ENCODE assay signal across 9 mouse cellular contexts in genomic region chr2:18195691-18196396, GRCm38 (mm10).
DNase-seq lines count a peak whose midpoint lies in the region; ATAC-seq and TF ChIP-seq lines count a peak whose summit lies in the region.
"Had no signal": no experiment of that assay in that cellular context is flagged by ENCODE, and none has a peak within 500 bp of the region (broad histone marks: within the 10 kb centered on the region; RNA-seq: fewer than 3 reads in every experiment).

No protein-coding gene starts in this region.

- WGBS in lung, embryonic 15.5 days: 36% methylated on average over 3 of the region's 3 CpGs

- no peak overlapping the region for H3K4me3 ChIP-seq in MEL (ENCODE audit: control insufficient read depth in 1 of 2, insufficient read depth in 1 of 2, low read depth in 2 of 2, low read length in 2 of 2)
- H3K4me3 ChIP-seq in lung, embryonic 15.5 days: no peak overlapping the region
- H3K4me3 ChIP-seq: erythroblast, embryonic 14.5 days had no signal

- no peak for TF ChIP-seq RAD21 in MEL (IDR thresholded peaks at IDR 0.05; ENCODE audit: low read depth, low read length)

- TF ChIP-seq CTCF in MEL (IDR thresholded peaks at IDR 0.05 in 2 of 3, conservative IDR thresholded peaks at IDR 0.05 in 1 of 3; ENCODE audit: control insufficient read depth in 1 of 3, insufficient read depth in 1 of 3, low read depth in 2 of 3, low read length in 3 of 3, poor library complexity in 1 of 3, severe bottlenecking in 1 of 3): no peak

- no peak overlapping the region for H3K27ac ChIP-seq in MEL (ENCODE audit: control insufficient read depth, low read depth, low read length)
- H3K27ac ChIP-seq in lung, embryonic 15.5 days: peak overlapping the region; percentile 65

- TF ChIP-seq EP300 in MEL (IDR thresholded peaks at IDR 0.05; ENCODE audit: low read depth in 1 of 2, low read length in 2 of 2): no peak

- H3K4me1 ChIP-seq in MEL (ENCODE audit: control insufficient read depth in 1 of 2, insufficient read depth in 2 of 2, low read length in 2 of 2): peaks cover 0 to 7% of the 10 kb centered on the region in 2 experiments; a peak in 2 of 4 replicates
- peaks cover 8% of the 10 kb centered on the region for H3K4me1 ChIP-seq in lung, embryonic 15.5 days

- peak; percentile 18 for DNase-seq in gastrocnemius, postnatal 25 days
- DNase-seq in gastrocnemius, postnatal 14 days: no peak
- peak; percentile 90 for DNase-seq in MEL (ENCODE audit: low read depth, low spot score)
- no peak for DNase-seq in spleen, postnatal 36 days (ENCODE audit: low spot score in 2 of 2)
- no peak for DNase-seq in cerebellum, adult 9-11 months
- DNase-seq in urinary bladder, postnatal 10 days (ENCODE audit: low spot score): no peak

- H3K9me3 ChIP-seq in MEL (replicated peaks; ENCODE audit: insufficient read depth, low read length): no peaks in the 10 kb centered on the region
- no peaks in the 10 kb centered on the region for H3K9me3 ChIP-seq in lung, embryonic 15.5 days

- no peak overlapping the region for H3K4me2 ChIP-seq in lung, embryonic 15.5 days

- no peak; a peak in 1 of 4 replicates for TF ChIP-seq POLR2A in MEL (IDR thresholded peaks at IDR 0.05; ENCODE audit: control insufficient read depth in 1 of 2, insufficient read depth in 1 of 2, low read depth in 1 of 2, low read length in 2 of 2, poor library complexity in 1 of 2)

- H3K9ac ChIP-seq in MEL (ENCODE audit: control insufficient read depth, low read depth, low read length, poor library complexity, severe bottlenecking): no peak overlapping the region
- no peak overlapping the region for H3K9ac ChIP-seq in lung, embryonic 15.5 days

- no peaks in the 10 kb centered on the region for H3K27me3 ChIP-seq in MEL (ENCODE audit: control insufficient read depth in 1 of 2, insufficient read depth in 2 of 2, low read length in 2 of 2)
- H3K27me3 ChIP-seq in lung, embryonic 15.5 days: no peaks in the 10 kb centered on the region

- peak; percentile 42 to 64; a peak in 3 of 4 replicates for ATAC-seq in hematopoietic stem cell, adult 5-6 weeks (replicated peaks in 1 of 2; ENCODE audit: insufficient read depth in 1 of 2, low FRiP score in 2 of 2, low TSS enrichment in 1 of 2, low read depth in 1 of 2, poor library complexity in 2 of 2, severe bottlenecking in 2 of 2)
- peak; percentile 92 for ATAC-seq in lung, embryonic 15.5 days (ENCODE audit: borderline replicate concordance, extremely low read depth, low FRiP score, low TSS enrichment)

- 0 out of 2 replicates have a peak, but pooled peaks cover 1% of the 10 kb centered on the region for H3K79me2 ChIP-seq in MEL (ENCODE audit: control insufficient read depth, insufficient read depth, low read length, poor library complexity)

- peaks cover 13 to 29% of the 10 kb centered on the region in 2 experiments for H3K36me3 ChIP-seq in MEL (ENCODE audit: control insufficient read depth in 1 of 2, insufficient read depth in 2 of 2, low read length in 2 of 2)
- peaks cover 28% of the 10 kb centered on the region; the same call in 1 of the 2 replicates for H3K36me3 ChIP-seq in lung, embryonic 15.5 days

- intact Hi-C loops in gastrocnemius, postnatal 14 days (cut with DNase I; ENCODE audit: low total_unique reads): no loop called here

TF ChIP-seq in MEL, 35 proteins besides CTCF, POLR2A, EP300 and RAD21:
- TF ChIP-seq USF1 (IDR thresholded peaks at IDR 0.05; ENCODE audit: low read depth, low read length) (no peak), RCOR1 (IDR thresholded peaks at IDR 0.05; ENCODE audit: low read depth, low read length) (peak; percentile 44; the same call in 1 of the 2 replicates), MAFK (IDR thresholded peaks at IDR 0.05; ENCODE audit: borderline replicate concordance, low read depth, low read length) (no peak), SIN3A (IDR thresholded peaks at IDR 0.05; ENCODE audit: low read length) (peak; percentile 32), MEF2A (IDR thresholded peaks at IDR 0.05; ENCODE audit: extremely low read depth, insufficient replicate concordance, low read depth, low read length, poor library complexity, severe bottlenecking) (no peak), KAT2A (conservative IDR thresholded peaks at IDR 0.05; ENCODE audit: low read depth, low read length) (0 out of 2 replicates have a peak, but pooled peaks have one; percentile 20), UBTF (IDR thresholded peaks at IDR 0.05; ENCODE audit: borderline replicate concordance, insufficient read depth, low read depth, low read length) (no peak), TAL1 (IDR thresholded peaks at IDR 0.05; ENCODE audit: low read length) (no peak), ETS1 (IDR thresholded peaks at IDR 0.05; ENCODE audit: low read depth, low read length) (0 out of 2 replicates have a peak, but pooled peaks have one; percentile 33), ZMIZ1 (IDR thresholded peaks at IDR 0.05; ENCODE audit: low read depth, low read length) (no peak), MXI1 (IDR thresholded peaks at IDR 0.05; ENCODE audit: low read depth, low read length) (no peak), NELFE (IDR thresholded peaks at IDR 0.05; ENCODE audit: low read depth, low read length) (no peak), SMC3 (IDR thresholded peaks at IDR 0.05; ENCODE audit: low read depth, low read length) (no peak), CHD1 (IDR thresholded peaks at IDR 0.05; ENCODE audit: low read depth, low read length) (no peak), MAX (IDR thresholded peaks at IDR 0.05; ENCODE audit: low read length) (no peak), MYC (IDR thresholded peaks at IDR 0.05; ENCODE audit: low read depth, low read length) (no peak), USF2 (IDR thresholded peaks at IDR 0.05; ENCODE audit: borderline replicate concordance in 1 of 2, insufficient read depth in 1 of 2, low read depth in 1 of 2, low read length in 2 of 2) (no peak), MYB (IDR thresholded peaks at IDR 0.05; ENCODE audit: low read depth, low read length) (no peak)

Comparison
In these comparisons a context has a peak if more than half of its experiments do, and no peak if none do; other contexts are left out.
1. DNase-seq: peak in gastrocnemius, postnatal 25 days (single experiment) and MEL (single experiment); none in gastrocnemius, postnatal 14 days (single experiment), spleen, postnatal 36 days (0 of 2), cerebellum, adult 9-11 months (single experiment) and urinary bladder, postnatal 10 days (single experiment).